Mouse (Mus musculus) G1E-ER4 (cell line): ENCODE data around the gene Wbp4. TPM values are rescaled to one million over a fixed set of nuclear protein-coding genes. Genes with fewer than 3 reads are reported as not detected.

Experiments
- GATA1 ChIP-seq: IDR thresholded peaks from one replicate; pipeline ENCODE4 v1.8.0; 2012; ENCODE audit warnings: low read length, inconsistent platforms
- polyA plus RNA-seq: library from polyadenylated mRNA; stranded (reverse); fragments of >175 nt; gene quantifications from 2 replicates; pipeline ENCODE4 v1.2.3, GENCODE M21; 2012

The Wbp4 gene
- polyA plus RNA-seq, 1 experiment = 13.1 TPM

- TF ChIP-seq GATA1 = no peak
Observed at GRCm38 (mm10) chr14:79440655-79441054, 40.7 kb downstream of the Wbp4 start.

GRCm38 (mm10) chr14:79434068-79434467 is 47.3 kb downstream of the Wbp4 start:
- no peak for TF ChIP-seq GATA1

- no peak for TF ChIP-seq GATA1
Observed at GRCm38 (mm10) chr14:79425979-79426729, 55.2 kb downstream of the Wbp4 start, which contains the start of gene Kbtbd7. Gene Kbtbd7 (plus strand): TSS chr14:79426511.

- TF ChIP-seq GATA1 = no peak
Observed at GRCm38 (mm10) chr14:79420083-79420685, 61.1 kb downstream of the Wbp4 start.

- TF ChIP-seq GATA1 = no peak
Observed at GRCm38 (mm10) chr14:79413121-79413520, 68.2 kb downstream of the Wbp4 start.

GRCm38 (mm10) chr14:79410662-79411061 is 70.7 kb downstream of the Wbp4 start:
- TF ChIP-seq GATA1 = no peak

Other genes with a start within 250 kb of the Wbp4 start
- gene Zfp957, start 234.2 kb downstream of the Wbp4 start, polyA plus RNA-seq = not detected in 2 replicates
- not detected in 2 replicates for gene Rgcc, start 179.9 kb downstream of the Wbp4 start, polyA plus RNA-seq
- gene Naa16, start 90.7 kb downstream of the Wbp4 start, polyA plus RNA-seq = 38.8 and 60.5 TPM in 2 replicates
- 0.41 and 0.54 TPM in 2 replicates for gene Mtrf1, start 83.7 kb downstream of the Wbp4 start, polyA plus RNA-seq
- 5.1 and 5.3 TPM in 2 replicates for gene Kbtbd7, start 55.0 kb downstream of the Wbp4 start, polyA plus RNA-seq
- gene Kbtbd6, start 29.7 kb downstream of the Wbp4 start, polyA plus RNA-seq = 3.7 TPM in 2 replicates
- 6.8 and 9.0 TPM in 2 replicates for gene Elf1, start 326 bp downstream of the Wbp4 start, polyA plus RNA-seq
- gene Sugt1, start 106.2 kb upstream of the Wbp4 start, polyA plus RNA-seq = 1.8 and 2.0 TPM in 2 replicates
- gene Cnmd, start 180.7 kb upstream of the Wbp4 start, polyA plus RNA-seq = not detected in 2 replicates